Mouse (Mus musculus): ENCODE data around the gene Folr1. TPM values are rescaled to one million over a fixed set of nuclear protein-coding genes. Genes with fewer than 3 reads are reported as not detected.

Gene Folr1
- total RNA-seq, 2 experiments from 2014 or later, result not detected

- DNase-seq, result no peak
Measured at GRCm38 (mm10) chr7:101833352-101833751, 37.2 kb downstream of the Folr1 start.

GRCm38 (mm10) chr7:101832372-101832771 lies 38.2 kb downstream of the Folr1 start:
- no peak for DNase-seq

GRCm38 (mm10) chr7:101831437-101831836 lies 39.2 kb downstream of the Folr1 start:
- DNase-seq, result no peak

GRCm38 (mm10) chr7:101830373-101830772 lies 40.2 kb downstream of the Folr1 start:
- no peak for DNase-seq

GRCm38 (mm10) chr7:101823758-101824630 lies 46.6 kb downstream of the Folr1 start:
- no peak for DNase-seq

- DNase-seq, result no peak
Measured at GRCm38 (mm10) chr7:101822836-101823757, 47.5 kb downstream of the Folr1 start.

- DNase-seq, result peak; percentile 74 to 81
Measured at GRCm38 (mm10) chr7:101821571-101822501, 48.8 kb downstream of the Folr1 start.

GRCm38 (mm10) chr7:101820295-101821030 lies 50.1 kb downstream of the Folr1 start:
- DNase-seq, result no peak

GRCm38 (mm10) chr7:101817861-101818401 lies 52.7 kb downstream of the Folr1 start, which contains the start of gene Phox2a:
Gene Phox2a (plus strand): TSS chr7:101818313.
- DNase-seq, result no peak

Small RNAs within 50 kb of the gene (microRNA-seq; reads per million reads assigned to microRNA genes)
- gene Gm22655, result 0 reads per million in 2 experiments

Other genes with a start within 250 kb of the Folr1 start
- gene Clpb, start 207.2 kb downstream of the Folr1 start, total RNA-seq (2021), result 10 to 100 TPM; 76.3 to 88.0 TPM
- under 1 TPM; 0.18 to 0.27 TPM for gene Phox2a, start 52.5 kb downstream of the Folr1 start, total RNA-seq (2021)
- 100 to 1,000 TPM; 184 to 200 TPM for gene Inppl1, start 32.6 kb downstream of the Folr1 start, total RNA-seq (2021)
- 1 to 10 TPM; 5.0 to 7.5 TPM for gene Folr2, start 13.6 kb downstream of the Folr1 start, total RNA-seq (2021)
- 10 to 100 TPM; 16.8 to 17.2 TPM for gene Anapc15, start 7.1 kb downstream of the Folr1 start, total RNA-seq (2021)
- gene Lamtor1, start 35.1 kb upstream of the Folr1 start, total RNA-seq (2021), result 100 to 1,000 TPM; 117 TPM
- not detected for gene Tomt, start 35.6 kb upstream of the Folr1 start, total RNA-seq (2021)
- 1 to 10 TPM; 4.1 to 5.7 TPM for gene Lrrc51, start 63.1 kb upstream of the Folr1 start, total RNA-seq (2021)
- 10 to 100 TPM; 89.0 to 95.0 TPM for gene Numa1, start 63.3 kb upstream of the Folr1 start, total RNA-seq (2021)
- gene Il18bp, start 147.9 kb upstream of the Folr1 start, total RNA-seq (2021), result 10 to 100 TPM in 1 of 2 experiments, 1 to 10 TPM in 1; 7.4 to 11.9 TPM
- 10 to 100 TPM; 24.5 TPM for gene Rnf121, start 194.7 kb upstream of the Folr1 start, total RNA-seq (2021)
- gene Xndc1, start 194.7 kb upstream of the Folr1 start, total RNA-seq (2021), result 1 to 10 TPM; 4.9 to 6.9 TPM
- gene Xntrpc, start 194.9 kb upstream of the Folr1 start, total RNA-seq (2021), result under 1 TPM; 0.44 to 0.74 TPM
- under 1 TPM; 0.15 to 0.90 TPM for gene Trpc2, start 212.3 kb upstream of the Folr1 start, total RNA-seq (2021)
- gene Art1, start 231.0 kb upstream of the Folr1 start, total RNA-seq (2021), result 100 to 1,000 TPM; 268 to 300 TPM
- 10 to 100 TPM; 15.2 to 22.8 TPM for gene Art5, start 238.7 kb upstream of the Folr1 start, total RNA-seq (2021)
- gene Chrna10, start 246.0 kb upstream of the Folr1 start, total RNA-seq (2021), result not detected